Mouse (Mus musculus): ENCODE measurements around the gene Gsc2.
A peak's percentile ranks its signal among the peaks of the same experiment; 100 is the strongest.

Gene Gsc2

DNA sequence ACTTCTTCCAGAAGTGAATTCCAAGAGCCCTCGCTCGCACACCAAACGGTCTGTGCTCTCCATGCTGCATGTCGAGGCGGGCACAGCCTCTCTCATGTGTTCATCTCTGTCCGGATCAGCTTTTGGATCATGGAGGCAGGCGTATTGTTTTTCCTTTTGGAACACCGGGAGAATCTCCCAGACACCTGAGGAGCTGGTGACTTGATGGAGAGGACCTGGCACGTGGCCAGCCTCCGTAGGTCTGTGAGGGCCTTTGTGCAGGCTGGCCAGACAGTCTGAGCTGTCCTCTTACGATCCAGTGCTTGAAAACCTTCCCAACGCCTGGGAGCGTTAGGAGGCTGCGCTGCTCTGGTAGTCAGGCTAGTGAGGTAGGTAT, 7.3 kb upstream of the Gsc2 start:
- no peak for DNase-seq (ENCODE audit: low spot score in 2 of 2)

DNA sequence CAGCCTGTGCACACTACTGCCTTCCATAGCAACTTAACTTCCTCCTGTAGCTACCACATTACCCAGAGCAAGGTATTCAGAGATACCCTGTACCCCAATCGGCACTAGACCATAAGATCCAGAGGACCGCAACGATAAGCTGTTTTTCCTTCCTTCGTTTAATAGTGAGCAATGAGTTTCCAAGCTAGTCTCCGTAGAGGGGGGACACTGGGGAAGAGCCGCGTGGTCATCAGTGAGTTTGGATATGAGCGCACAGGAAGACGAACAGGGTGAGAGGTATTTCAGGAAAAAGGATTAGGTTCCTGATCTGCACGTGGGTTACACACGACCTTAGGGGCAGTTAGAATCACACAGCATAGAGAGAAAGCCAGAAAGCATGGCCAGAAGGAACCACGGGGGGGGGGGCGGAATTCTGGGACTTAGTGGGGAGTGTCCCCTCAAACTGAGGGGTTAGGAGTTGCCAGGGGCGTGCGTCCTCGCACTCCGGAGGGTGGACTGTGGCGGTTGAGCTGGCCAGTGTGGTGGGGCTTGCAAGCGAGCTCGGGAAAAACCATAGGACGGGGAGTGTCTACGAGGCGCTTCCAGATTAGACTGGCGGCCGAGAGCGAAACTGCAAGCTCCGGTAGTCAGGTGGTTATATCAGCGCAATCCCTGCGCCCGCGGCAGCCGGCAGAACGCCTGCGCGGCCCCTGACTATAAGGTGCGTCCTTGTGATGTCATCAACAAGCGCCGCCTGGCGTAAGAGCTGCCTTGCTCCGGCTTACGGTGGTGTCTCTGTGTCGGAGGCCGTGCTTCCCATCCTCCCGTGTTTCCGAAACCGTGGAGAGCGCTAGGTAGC, 6.7 kb upstream of the Gsc2 start:
- peak; percentile 92 to 94 for DNase-seq (ENCODE audit: low spot score in 2 of 2)

DNA sequence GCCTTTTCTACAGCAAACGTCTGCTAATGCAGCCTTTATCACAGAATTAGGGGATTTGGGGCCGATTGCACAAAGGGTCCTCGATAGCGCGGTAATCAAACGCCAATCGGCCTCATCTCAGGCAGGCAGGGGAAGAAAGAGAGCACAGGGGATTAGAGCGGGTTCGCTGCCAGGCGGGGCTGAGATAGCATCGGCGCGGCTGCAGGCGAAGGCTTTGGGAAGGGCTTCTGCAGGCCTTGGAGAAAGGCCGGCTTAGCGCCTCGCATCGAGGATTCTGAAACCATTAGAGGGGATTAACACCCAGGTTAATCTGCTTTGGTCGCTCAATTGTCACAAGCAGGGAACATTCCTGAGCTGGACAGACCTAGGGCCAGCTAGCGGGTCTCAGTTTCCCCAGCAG, 5.7 kb upstream of the Gsc2 start:
- DNase-seq (ENCODE audit: low spot score in 2 of 2) = no peak

DNA sequence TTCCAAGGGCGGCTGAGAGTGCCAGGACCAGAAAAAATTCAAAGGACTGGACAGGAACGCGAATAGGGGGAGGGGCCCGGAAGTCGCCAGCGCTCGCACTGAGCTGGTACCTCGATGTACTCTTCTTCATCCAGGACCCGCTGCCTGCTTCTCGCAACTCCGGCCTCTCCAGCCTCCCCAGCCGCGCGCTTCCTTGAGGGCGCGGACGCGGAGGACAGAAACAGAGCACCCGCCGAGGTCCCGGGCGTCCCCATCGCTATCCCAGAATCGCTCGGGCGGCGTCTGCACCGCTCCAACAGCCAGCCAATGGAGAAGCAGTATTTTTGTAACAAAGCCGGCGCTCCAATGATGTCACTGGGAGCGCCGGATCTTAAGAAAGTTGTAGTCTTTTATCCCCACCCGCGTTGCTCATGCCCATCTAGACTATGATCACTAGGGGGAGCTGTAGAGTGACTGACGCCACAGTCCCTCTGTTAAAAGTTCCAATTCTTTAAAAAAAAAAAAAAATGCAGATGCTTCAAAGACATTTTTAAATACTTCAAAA, 3.7 kb downstream of the Gsc2 start, which contains the start of gene Ess2:
TSS of gene Ess2 (minus strand) at position 297 of the 544 bp plus-strand sequence.
- DNase-seq (ENCODE audit: low spot score in 2 of 2) = peak; percentile 90 to 94

DNA sequence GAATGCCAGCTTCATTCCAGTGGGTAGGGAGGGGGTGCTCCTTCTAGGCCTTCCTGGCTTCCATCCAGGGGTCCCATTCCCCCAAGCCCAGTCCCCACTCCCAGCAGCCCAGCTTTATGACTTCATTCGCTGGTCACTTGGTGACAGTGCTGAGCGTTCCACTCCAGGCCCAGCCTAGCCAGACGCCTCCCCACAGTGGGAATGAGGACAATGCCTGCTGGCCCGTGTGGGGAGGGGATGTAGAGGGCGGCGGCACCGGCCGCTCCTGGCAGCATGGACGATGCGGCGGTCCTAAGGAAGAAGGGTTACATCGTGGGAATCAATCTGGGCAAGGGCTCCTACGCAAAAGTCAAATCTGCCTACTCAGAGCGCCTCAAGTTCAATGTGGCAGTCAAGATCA, 16.4 kb downstream of the Gsc2 start, which contains the start of the genes Dgcr2 and Tssk2:
TSS of gene Dgcr2 (minus strand) at position 101 of the 400 bp plus-strand sequence.
TSS of gene Tssk2 (plus strand) at position 176 of the 400 bp plus-strand sequence.
- no peak for DNase-seq (ENCODE audit: low spot score in 2 of 2)

DNA sequence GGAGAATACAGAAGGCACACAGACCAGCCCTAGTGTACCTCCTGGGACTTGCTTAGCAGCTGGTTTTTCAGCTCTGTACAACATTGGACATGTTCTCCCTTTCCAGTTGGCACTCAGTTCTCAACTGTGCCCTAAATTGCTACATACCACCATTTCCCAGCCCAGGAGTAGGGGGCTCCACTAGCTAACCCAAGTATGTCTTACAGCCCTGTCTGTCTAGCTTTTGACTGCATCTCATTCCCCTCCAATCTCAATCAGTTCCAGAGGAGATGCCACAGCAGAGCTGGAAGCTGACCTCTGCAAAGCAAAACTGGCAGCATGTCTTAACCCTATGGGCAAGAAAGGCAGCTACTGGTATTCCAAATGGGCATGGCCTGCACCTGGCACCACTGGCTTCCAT, 18.8 kb downstream of the Gsc2 start:
- no peak for DNase-seq (ENCODE audit: low spot score in 2 of 2)

DNA sequence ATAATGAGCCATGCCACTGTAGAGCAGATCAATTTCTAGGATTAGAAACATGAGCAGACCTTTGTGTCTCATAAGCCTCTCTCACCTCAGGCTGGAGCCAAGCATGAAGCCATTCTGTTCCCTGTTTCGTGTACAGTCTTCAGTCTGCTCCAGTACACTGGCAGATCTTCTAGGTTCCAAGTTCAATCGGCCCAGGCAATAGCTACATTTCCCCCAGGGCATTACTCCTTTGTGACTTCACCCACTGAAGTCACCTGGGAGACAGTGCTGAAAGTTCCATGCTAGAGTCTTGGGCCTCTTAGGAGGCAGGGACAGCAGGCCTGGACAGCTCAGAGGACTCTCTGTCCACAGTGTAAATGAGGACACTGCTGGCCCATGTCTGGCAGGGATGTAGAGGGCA, 20.9 kb downstream of the Gsc2 start, which contains the start of gene Tssk1:
TSS of gene Tssk1 (plus strand) at position 301 of the 400 bp plus-strand sequence.
- no peak for DNase-seq (ENCODE audit: low spot score in 2 of 2)

DNA sequence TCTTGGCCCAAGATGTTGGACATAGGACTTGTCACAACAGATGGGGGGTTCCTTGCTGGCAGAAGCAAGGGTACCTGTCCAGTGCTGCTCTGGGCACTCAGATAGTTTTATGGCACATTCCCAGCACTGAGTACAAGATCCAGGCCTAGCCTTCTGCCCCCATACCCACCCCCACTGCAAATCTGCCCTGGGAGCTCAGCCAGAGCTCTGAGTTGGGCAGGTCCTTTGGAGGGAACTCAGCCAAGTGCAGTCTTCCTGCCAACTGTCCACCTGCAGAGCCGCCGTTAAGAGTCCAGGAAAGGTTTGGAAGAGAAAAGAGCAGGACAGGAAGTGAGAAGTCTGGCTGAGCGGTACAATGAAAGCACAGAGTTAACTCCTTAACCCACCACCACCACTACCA, 22.3 kb downstream of the Gsc2 start:
- no peak for DNase-seq (ENCODE audit: low spot score in 2 of 2)

DNA sequence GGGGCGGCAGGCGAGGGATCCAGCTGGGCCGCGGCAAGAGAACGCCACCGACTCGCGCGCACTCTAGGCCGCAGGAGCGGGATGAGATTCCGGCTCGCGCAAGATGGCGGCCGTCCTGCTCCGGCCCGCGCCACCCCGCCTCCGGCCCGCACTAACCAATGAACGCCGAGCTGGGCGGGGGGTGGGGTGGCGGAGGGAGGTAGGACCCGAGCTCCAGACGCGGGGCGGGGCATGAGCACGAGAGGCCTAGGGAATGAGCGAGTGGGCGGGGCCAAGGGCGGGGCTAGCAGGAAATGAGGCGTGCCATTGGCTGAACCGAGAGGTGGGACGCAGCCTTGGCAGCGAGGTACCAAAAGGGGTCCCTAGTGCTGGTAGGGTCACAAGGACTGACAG, 23.3 kb downstream of the Gsc2 start, which contains the start of gene Gm20518:
TSS of gene Gm20518 (minus strand) at position 105 of the 393 bp plus-strand sequence.
- peak; percentile 97 to 99 for DNase-seq (ENCODE audit: low spot score in 2 of 2)

DNA sequence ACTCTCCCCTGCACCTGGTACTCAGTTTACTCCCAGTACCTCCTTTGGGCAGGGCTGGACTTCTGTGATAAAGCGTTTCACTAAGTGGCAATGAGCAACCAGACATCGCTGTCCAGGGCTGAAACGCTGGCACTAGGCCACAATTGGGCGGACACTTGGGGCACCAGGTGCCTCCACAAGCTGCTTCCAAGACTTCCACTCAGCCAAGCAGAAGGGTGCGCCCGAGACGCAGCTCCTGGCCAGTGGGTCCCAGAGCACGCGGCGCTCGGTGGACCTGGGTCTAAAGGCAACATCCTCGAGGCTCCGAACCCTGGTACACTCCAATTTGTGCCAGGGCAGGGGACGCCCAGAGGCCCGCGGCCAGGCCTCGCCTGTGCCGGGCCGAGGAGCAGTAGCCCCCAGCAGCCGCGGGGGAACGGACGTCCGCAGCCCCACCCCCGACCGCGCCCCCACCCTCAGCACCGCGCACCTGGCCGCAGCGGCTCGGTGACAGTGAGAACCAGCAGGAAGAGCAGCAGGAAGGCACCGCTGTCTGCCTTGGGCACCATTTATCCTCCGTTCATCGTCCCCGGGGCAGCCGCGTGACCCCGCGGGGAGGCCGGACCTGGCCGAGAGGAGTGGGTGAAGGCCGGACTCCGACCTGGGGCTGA, 23.8 kb downstream of the Gsc2 start:
- DNase-seq (ENCODE audit: low spot score in 2 of 2) = peak; percentile 59 to 75

DNA sequence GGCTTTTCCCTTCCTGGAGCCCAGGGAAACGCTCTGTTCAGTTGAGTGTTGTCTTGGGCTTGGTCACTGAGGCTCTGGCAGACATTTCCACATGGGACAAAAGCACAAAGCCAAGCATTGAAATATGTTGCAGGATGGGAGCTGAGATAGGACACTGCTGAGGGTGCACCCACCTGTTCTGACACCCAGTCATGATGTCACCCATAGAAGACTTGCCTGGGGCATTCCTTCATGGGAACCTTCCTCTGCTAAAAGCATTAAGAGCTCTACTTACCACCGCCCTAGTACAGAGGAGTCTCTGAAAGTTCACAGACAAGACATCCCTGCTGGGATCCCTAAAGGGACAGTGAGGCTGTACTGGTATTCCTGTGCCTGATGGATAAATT, 24.5 kb downstream of the Gsc2 start:
- DNase-seq (ENCODE audit: low spot score in 2 of 2) = no peak

DNA sequence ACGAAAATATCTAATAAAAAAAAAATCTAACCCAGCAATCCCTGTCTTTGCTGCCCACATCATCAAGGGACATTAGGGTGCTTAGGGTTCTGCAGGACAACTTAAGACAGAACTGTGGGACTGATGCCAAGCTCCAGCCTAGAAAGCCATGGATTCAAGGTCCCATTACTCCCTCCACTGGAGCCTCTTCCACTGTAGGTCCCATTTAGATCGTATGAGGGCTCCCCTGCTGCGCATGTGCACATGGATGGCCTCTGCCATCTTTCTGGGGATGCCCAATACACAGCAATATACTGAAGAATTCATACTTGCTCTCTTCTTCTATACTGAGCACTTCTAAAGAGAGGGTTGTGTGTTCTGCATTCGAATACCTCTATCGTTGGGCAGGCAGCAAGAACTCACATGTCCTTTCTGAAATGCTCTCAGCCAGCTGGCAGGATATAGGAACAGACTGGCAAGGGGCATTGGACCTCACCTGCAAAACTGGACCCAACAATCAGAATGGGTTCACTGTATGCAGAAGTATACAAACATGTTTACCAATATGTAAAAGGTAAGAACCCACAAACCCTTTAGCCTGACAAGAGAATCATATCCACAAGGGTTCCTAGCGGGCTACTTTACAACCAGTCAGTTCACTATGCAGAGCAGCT, 25.0 kb downstream of the Gsc2 start:
- DNase-seq (ENCODE audit: low spot score in 2 of 2) = no peak

DNA sequence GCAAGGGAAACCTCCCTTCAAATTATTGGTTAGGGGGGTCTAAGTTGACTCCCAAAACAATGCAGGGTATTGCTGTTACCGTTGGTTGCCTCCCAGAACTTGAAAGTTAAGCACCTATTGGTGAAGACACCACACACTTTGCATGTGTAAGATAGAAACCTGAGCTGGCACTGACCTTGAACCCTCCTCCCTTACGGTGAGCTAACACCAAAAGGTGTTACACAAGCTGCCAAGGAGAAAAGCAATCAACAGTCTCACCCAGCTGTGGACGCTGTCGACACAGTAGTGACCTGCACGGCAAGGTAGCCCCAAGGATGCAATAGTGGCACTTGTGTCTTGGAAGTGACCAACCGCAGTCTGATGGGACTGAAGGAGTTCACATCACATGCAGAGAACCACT, 30.7 kb downstream of the Gsc2 start:
- no peak for DNase-seq (ENCODE audit: low spot score in 2 of 2)

DNA sequence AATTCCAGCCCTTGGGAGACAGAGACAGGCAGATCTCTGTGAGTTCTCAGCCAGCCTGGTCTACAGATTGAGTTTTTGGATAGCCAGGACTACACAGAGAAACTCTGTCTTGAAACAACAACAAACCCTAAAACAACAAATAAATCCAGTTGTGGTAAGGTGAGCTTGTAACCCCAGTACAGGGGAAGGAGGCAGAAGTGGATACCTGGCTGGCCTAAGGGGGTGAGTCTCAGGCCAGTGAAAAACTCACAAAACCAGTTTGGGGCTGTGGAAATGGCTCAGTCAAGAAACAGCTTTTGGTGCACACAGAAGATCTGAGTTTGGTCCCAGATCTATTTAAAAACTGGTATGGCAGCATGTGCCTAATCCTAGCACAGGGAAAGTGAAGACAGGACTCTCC, 32.7 kb downstream of the Gsc2 start:
- no peak for DNase-seq (ENCODE audit: low spot score in 2 of 2)

DNA sequence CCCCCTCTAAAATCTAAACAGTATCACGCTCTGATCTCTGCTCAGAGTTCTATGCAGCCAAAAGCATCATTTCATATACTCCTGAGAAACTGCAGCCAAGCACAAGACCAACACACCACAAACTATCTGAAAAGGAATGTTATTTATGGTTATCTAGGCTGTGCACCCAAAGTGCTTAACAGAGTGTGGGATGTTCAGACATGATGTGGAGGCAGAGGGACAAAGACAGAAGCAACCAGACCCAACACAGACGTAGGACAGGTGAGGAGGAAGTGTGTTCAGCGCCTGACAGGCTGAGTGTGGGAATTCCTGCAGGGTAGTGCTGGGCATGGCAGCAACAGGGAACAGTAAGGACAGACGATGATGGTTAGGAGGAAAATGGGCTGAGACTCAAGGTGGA, 35.3 kb downstream of the Gsc2 start:
- DNase-seq (ENCODE audit: low spot score in 2 of 2) = no peak

DNA sequence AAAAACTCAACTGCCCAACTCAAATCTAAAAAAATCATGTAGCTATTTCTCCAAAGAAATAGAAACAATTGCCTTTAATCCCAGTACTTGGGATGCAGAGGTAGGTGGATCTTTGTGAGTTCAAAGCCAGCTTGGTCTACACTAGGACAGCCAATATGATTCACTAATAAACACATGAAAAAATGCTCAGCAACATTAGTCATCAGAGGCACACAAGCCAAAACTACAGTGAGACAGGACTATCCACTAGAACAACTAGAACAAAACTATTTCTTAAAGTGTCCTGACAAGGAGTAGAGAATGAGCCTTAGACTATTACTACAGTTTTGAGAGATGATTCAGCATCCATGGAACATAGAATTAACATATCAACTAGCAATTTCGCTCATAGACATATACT, 38.8 kb downstream of the Gsc2 start:
- no peak for DNase-seq (ENCODE audit: low spot score in 2 of 2)

DNA sequence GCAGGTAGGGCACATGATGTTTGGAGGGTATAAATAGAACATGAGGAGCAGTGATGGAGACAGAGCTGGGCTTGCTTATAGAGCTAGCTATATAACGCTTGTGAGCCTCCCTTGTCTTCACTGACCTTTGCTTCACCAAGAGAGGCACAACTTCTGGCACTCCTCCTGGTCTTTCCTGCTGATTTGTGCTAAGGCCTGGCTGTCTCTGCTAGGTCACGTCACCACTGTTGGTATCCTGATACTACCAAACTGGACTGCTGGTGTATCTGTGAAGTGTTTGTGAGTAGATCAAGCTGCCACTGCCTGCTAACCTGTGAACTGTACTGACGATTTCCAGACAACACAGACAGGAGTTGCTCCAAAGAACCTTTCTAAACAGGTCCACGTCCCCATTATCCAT, 39.7 kb downstream of the Gsc2 start:
- DNase-seq (ENCODE audit: low spot score in 2 of 2) = no peak

DNA sequence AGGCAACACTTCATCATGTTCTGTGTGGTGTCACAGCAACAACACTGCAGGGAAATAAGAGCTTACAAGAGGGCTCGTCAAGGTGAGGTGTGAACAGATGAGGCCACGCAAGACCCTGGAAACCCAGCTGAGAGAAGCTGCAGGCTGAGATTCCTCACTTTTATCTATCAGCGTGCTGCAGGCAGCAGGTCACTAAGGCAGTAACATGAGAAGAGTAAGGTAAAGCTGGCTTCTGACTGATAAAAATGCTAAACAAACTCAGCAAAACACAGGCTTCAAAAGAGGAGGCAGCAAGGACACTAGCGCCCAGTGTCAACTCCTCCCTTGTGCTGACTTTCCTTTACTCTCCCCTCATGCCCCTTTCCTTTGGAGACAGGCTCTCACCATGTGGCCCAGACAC, 41.9 kb downstream of the Gsc2 start:
- DNase-seq (ENCODE audit: low spot score in 2 of 2) = no peak

DNA sequence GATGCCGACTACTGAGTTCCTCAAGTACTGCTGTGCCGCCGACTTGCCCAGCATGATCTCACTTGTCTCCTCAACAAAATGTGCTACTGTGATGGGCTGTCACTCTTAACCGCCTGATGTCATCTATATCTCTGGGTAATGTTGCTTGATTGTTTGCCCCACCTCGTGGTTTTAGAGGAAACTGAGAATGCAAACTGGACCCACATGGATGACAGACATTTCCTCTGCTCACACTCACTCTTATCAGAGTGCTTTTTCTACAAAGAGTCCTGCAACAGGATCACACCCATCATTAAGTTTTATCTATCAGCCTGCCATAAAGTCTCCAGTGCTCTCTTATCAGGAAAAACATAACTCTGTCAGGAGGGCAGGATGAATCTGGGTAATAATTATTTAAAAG, 43.6 kb downstream of the Gsc2 start:
- no peak for DNase-seq (ENCODE audit: low spot score in 2 of 2)

DNA sequence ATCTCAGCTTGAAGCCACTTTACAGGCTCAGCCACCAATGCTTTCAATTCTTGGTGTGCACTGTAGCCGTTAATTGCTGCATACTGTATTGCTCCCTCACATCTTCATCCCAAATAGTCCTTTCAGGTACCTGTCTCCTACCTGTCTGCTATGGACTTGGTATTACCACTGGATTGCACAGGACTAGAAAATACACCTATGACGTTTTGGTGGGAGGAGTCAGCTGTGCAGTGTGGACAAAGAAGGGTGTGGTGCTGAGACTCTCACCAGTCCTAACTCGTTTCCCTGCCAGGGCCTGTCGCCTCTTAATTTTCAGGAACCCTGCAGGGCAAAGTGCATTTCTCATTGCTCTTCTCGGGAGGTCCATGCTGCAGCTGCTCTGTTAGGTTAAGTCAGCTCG, 49.1 kb downstream of the Gsc2 start:
- no peak for DNase-seq (ENCODE audit: low spot score in 2 of 2)

DNA sequence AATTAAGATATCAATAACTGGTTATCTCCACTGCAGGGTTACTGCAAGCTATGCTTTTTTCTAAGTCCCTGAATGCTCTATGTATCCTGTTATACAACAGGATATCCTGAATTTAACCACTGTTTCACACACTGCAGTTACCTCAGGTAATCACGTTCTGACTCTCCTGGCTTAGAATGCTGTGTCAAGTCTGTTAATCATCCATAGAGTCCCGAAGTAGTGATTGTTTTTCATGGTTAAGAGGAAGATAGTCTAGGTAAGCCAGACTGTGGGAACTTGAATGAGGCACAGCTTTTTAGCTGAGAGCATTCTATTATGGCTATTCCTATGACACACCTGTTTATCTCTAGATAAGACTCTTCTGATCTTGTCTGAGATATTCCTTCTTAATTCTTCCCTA, 49.6 kb downstream of the Gsc2 start:
- DNase-seq (ENCODE audit: low spot score in 2 of 2) = no peak
